Mouse (Mus musculus) ovary, adult 18-20 months (tissue): ENCODE measurements around the gene Negr1.

Experiments
- DNase-seq: peaks from one replicate; pipeline ENCODE4 v3.0.0; 2022; ENCODE audit warnings: low spot score, mixed read lengths

The Negr1 gene

GRCm38 (mm10) chr3:156796061-156796691 lies 234.6 kb downstream of the Negr1 start:
- no peak for DNase-seq

GRCm38 (mm10) chr3:156799228-156799627 lies 237.6 kb downstream of the Negr1 start:
- DNase-seq, result no peak

DNA sequence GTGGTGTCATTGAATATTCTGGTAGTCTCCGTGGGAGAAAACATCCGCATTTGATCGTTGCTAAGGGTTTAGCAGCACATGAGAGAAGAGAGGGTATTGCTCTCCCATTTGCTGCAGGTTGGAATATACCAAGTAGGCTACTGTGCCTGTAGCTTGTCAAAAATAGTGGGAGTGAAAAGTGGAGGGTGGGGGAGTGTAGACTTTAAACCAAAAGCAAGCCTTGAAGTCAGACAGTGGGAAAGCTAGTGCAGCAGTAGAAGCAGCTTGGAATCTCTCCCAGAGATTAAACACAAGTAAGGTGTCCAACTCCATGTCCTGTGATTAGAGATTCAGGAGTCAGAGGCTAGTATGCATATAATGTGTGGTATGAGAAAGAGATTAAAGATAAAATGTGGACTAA lies 248.2 kb downstream of the Negr1 start:
- DNase-seq, result no peak

DNA sequence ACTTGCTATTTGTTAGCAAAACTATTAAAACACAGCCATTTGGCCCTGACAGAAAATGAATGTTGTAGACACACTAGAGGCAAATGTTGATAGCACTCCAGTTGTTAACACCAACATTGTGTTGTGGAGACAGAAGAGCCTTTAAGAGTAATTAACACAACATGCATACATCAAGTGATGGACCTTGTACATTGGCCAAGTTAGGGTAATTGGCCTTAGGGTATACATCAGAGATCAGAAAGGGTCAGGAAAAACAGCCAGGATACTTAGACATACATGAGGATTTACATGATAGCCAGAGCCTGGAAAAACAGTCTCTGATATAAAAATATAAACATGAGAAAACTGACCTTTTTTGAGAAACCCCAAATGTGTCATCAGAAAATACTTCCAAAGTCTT lies 255.3 kb downstream of the Negr1 start:
- no peak for DNase-seq

- DNase-seq, result no peak
Observed at GRCm38 (mm10) chr3:156817452-156817851, 255.9 kb downstream of the Negr1 start.

DNA sequence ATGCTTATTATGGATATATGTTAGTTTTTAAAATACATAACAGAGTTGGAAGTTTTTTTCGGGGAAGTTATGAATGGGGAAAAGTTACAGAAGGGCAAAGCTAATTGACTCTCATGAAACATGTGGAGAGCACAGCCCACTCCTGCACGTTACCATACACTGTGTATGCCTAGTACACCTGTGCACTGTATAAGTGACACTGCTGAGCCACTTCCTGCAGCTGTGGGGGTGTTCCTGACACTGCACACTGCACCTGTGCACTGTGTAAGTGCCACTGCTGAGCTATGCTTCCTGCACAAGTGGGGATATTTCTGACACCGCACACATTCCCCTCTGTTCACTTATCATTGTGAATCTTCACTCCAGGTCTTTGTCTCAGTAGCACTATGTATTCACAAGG lies 261.4 kb downstream of the Negr1 start:
- DNase-seq, result no peak

DNA sequence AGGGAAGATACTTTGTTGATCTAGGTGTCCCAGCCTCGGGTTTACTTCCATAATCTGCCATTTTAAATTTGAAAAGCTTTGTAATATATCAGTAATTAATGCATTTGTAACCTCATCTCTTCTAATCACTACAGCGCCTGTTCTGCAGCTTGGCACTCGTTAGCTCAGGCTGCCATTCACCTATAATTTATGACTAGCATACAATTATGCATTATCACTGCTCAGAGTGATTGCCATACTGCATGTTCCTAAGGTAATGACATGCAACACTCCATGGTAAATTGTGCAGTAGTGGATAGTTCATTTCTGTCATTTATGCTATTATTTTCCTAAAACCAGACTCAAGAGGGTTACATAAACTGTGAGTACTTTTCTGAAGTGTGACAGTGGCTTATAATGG lies 272.3 kb downstream of the Negr1 start:
- no peak for DNase-seq

DNA sequence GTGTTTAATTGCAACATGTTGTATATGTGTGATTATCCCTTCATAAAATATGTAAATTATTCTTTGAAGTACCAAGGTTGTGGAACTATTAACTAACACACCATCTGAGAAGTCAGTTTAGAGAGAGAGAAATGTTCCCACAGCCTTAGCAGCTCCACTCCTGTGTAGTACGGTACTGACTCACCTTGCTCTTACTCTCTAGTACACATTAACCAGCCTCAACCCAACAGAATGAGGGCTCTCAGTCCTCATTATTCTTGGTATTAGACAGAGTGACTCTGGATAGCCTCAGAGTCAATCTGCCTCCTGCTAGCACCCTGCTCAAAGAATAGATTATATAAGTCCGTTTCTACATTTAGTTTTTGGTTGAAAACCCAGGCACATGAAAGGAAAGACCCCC lies 277.0 kb downstream of the Negr1 start:
- DNase-seq, result no peak

DNA sequence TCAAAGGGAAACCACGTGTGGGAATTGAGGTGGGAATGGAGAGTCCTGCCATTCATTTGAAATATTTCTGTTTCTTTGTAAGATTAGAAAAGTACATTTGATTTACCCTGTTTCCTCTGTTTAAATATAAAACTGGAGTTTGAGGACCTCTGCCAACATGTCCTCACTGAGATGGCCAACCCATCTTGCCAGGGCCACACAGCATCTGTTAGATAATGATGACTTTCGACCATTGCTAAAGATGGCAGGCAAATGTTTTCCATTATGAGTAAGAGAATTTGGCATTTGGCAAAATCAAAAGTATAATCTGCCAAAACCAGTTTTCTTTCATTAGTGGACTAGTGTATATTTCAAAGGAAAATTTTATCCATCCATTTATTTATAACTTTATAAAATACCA lies 286.8 kb downstream of the Negr1 start:
- DNase-seq, result no peak

GRCm38 (mm10) chr3:156851921-156852320 lies 290.3 kb downstream of the Negr1 start:
- no peak for DNase-seq

DNA sequence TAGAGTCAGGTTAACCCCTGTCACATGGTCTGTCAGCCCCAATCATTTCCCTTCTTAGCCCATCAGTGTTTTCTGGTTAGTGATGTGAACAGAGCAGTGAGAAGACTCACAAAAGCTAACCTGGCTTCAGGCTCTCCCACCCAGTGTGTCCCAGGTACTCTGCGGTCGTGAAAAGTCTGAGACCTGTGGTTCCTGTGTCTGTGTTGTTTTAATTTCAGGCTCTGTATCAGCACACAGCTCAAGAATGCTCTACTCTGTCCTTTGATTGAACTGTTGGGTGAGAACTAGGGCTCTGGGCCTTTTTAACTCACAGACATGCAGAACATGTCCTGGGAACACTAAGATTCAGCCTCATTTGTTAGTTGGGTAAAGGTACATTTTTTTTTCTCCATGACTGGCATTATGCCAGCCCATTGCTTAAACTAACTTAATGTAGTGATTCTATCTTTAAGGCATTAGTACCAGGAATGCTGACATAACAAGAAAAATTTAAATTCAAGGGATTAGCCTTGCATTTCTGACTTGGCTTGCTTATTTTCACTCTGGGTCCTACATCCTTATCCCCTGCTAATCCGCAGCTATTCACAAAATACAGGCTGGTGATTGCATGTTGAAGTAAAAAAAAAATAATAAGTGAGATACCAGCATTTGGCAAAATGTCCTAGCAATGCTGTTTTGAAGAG lies 308.8 kb downstream of the Negr1 start:
- DNase-seq, result no peak

GRCm38 (mm10) chr3:156870922-156871257 lies 309.3 kb downstream of the Negr1 start:
- no peak for DNase-seq

GRCm38 (mm10) chr3:156871641-156872196 lies 310.1 kb downstream of the Negr1 start:
- DNase-seq, result no peak

DNA sequence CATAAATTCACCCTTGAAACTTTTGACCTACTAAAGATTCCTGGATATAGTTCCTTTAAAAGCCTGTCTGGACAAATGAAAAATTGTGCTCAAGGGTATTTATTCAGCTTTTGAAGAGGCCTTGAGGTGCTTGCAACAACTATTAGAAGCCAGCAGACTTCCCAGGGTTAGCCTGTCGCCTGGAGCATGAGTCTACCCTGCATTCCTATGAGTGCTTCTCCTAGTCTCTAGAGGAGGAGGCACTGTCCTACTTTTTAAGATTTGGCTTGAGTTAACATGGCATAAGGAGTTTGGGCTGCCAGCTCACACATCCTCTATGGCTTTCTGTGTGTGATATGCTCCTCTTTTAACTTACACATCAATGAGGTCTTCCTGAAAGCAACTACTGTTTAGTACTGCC lies 315.0 kb downstream of the Negr1 start:
- no peak for DNase-seq

DNA sequence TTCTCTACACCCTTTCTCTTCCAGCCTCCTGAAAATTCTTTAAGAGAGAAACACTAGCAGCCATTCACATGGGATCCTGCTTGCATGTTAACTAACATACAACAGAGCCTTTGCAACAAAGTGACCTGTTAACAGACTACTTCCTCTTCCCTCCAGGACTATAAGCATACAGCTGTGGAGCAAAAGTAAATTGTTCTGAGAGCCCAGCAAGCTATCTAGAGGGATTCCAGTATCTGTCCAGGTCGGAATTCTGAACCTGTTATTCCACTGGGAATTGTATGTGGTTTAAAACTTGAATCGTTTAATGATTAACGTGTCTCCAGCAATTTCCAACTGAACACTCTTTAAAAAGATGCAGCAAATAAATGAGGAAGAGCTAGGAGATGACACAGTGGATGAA lies 320.5 kb downstream of the Negr1 start:
- no peak for DNase-seq

GRCm38 (mm10) chr3:156883873-156884272 lies 322.3 kb downstream of the Negr1 start:
- DNase-seq, result no peak

DNA sequence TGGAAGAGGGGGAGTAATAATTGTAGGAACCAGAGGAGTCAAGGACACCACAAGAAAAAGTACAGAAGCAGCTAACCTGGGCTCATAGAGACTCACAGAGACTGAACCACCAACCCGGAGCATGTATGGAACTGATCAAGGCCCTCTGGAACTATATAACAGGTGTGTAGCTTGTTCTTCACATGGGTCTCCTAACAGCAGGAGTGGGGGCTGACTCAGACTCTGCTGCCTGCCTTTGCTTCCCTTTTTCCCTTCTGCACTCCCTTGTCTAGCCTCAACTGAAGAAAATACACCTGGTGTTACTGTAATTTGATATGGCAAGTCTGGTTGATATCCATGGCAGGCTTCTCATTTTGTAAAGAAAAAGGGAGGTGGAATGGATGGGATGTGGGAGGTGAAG lies 324.1 kb downstream of the Negr1 start:
- no peak for DNase-seq

GRCm38 (mm10) chr3:156886915-156887314 lies 325.3 kb downstream of the Negr1 start:
- DNase-seq, result no peak

- no peak for DNase-seq
Observed at GRCm38 (mm10) chr3:156890986-156891385, 329.4 kb downstream of the Negr1 start.

DNA sequence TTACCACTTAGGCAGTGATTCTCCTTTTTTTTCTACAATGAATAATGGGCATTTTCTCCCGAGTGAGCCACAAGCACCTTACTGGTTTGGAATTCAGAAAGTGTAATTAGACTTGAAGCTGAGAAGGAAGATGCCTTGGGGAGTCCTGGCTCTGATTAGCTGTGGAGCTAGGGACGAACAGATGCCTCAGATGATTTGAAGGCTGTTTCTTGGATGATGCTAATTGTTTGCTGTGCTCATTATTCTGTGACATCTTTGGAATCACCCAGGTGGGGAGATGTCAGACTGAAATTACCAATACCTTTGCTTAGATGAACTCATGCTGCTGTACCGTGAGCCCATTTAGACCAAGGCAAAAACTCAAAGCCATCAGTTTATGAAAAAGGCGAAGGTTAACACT lies 333.7 kb downstream of the Negr1 start:
- DNase-seq, result no peak

GRCm38 (mm10) chr3:156896106-156896505 lies 334.5 kb downstream of the Negr1 start:
- DNase-seq, result no peak

GRCm38 (mm10) chr3:156896552-156896951 lies 335.0 kb downstream of the Negr1 start:
- DNase-seq, result no peak

DNA sequence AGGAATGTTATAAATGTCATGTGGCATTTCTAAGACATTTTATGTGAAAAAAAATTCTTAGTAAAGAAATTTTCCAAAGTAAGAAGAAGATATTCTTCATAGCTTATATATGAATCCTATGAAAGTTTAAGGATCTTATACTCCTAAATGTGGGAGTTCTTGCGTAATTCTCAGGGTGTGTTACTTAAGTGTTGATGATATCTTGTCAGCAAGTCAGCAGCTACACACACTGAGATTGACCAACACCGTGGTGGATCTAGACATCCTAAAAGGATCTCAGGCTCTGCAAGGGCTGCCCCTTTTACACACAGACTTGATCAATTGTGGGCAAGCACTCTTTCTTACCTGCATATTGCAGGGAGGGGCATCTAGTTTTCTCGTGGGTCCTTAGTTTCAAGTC lies 339.5 kb downstream of the Negr1 start:
- no peak for DNase-seq
